Mouse (Mus musculus) erythroblast, embryonic 14.5 days (primary cell): Measurements from ENCODE around the gene Ube2c. TPM values are rescaled to one million over a fixed set of nuclear protein-coding genes. Genes with fewer than 3 reads are reported as not detected.

ENCODE experiments used
- H3K27me3 ChIP-seq: 2 replicates; pipeline ENCODE4 v1.6.1; 2012; ENCODE audit warnings: inconsistent platforms; ENCODE audit not compliant: control insufficient read depth
- H3K36me3 ChIP-seq: 2 replicates; pipeline ENCODE4 v1.6.1; 2012; ENCODE audit warnings: mild to moderate bottlenecking, inconsistent platforms; ENCODE audit not compliant: control insufficient read depth
- H3K4me1 ChIP-seq: 2 replicates; pipeline ENCODE4 v1.6.1; 2012; ENCODE audit warnings: inconsistent platforms; ENCODE audit not compliant: control insufficient read depth
- H3K4me3 ChIP-seq: replicated peaks from 2 replicates; pipeline ENCODE3; 2012; ENCODE audit warnings: moderate library complexity, mild to moderate bottlenecking, inconsistent platforms
- H3K9me3 ChIP-seq: 2 replicates; pipeline ENCODE4 v1.6.1; 2012; ENCODE audit warnings: low read length, inconsistent platforms, mixed read lengths; ENCODE audit not compliant: control insufficient read depth
- GATA1 ChIP-seq: IDR thresholded peaks from 2 replicates; pipeline ENCODE4 v1.6.1; 2012; ENCODE audit warnings: low read length, inconsistent platforms, mixed read lengths
- TAL1 ChIP-seq: IDR thresholded peaks from 3 replicates; pipeline ENCODE4 v1.6.1; 2012; ENCODE audit warnings: low read length, inconsistent platforms, mixed read lengths
- polyA plus RNA-seq: library from polyadenylated mRNA; stranded (reverse); fragments of >175 nt; gene quantifications from 2 replicates; pipeline ENCODE4 v1.2.3, GENCODE M21; 2012

The Ube2c gene
- polyA plus RNA-seq, 1 experiment, result 179 TPM

DNA sequence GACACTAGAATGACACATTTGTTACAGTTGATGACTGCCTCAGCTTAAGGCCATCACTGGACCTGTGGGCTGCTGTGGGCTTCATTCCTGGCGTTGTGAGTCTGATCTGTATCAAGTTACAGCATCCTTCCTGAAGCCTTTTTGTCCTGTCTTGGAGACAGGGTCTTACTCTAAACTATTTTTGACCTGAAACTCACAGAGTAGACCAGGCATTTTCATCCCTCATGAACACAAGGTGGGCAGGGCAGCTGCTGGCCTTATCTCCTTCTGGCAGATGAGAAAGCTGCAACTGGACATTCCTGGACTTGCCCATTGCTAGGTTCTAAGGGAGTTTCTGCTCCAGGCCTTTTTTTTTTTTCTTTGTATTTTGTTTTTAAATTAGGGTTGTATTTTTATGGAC is 11.0 kb upstream of the Ube2c start:
- Histone ChIP-seq H3K4me1 (peaks cover 86% of the 10 kb centered on the region), H3K27me3 (no peaks in the 10 kb centered on the region), H3K36me3 (peaks cover 100% of the 10 kb centered on the region), H3K9me3 (peaks cover 9% of the 10 kb centered on the region), H3K4me3 (peak overlapping the region; percentile 1)
- peak; percentile 86 for TF ChIP-seq TAL1
- TF ChIP-seq GATA1, result peak; percentile 75

DNA sequence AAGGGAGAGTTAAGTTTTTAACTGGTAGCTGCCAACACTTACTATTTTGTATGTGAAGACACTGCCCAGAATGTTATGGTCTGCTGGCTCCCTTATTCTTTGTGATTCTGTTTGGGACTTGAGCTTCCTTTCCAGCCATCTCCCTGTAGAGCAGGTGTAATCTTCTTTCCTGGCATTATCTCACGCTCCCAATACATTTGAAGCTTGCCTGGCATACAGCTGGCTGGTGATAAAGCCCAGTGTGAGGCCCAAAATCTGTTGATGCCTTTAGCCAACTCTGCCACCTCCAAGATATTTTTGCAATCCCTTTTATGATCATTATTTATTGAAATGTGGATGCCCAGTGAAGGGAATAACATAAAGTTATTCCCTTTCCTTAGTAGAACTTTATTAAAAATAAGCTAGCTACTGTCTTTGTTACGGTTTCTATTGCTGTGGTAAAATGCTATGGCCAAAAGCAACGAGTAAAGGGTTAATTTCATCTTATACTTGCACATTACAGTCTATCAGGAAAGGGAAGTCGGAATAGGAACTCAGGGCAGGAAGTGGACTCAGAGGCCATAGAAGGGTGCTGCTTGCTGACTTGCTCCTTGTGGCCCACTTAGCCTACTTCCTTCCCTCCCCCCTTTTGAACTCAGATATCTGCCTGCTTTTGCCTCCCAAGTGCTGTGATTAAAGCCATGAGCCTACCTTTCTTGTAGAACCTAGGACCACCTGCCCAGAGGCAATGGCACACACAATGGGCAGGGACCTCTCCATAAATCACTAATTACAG is 9.5 kb upstream of the Ube2c start:
- Histone ChIP-seq H3K4me1 (peaks cover 85% of the 10 kb centered on the region), H3K9me3 (peaks cover 9% of the 10 kb centered on the region), H3K36me3 (peaks cover 96% of the 10 kb centered on the region), H3K4me3 (peak overlapping the region; percentile 44), H3K27me3 (no peaks in the 10 kb centered on the region)
- TF ChIP-seq GATA1, result peak; percentile 98
- peak; percentile 98 for TF ChIP-seq TAL1

DNA sequence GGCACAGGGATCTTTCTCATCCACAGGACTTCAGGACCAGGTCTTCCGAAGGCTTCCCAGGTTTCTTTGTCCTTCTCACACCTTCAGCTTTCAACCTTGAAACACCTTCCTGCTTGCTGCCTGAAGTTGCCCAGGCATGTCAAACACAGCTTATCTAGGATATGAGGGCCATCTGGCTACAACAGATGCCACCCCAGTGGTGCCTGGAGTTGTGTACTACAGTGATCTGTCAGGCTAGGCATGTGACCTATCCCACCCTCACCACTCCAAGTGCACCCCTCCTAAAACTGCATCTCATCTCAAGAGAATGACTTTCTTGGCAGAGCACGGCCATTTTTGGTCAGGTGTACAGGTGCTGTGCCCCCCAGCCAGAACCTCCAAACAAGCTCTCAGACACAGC is 8.2 kb upstream of the Ube2c start:
- peaks cover 83% of the 10 kb centered on the region for H3K4me1 ChIP-seq
- peak overlapping the region; percentile 40 for H3K4me3 ChIP-seq
- H3K36me3 ChIP-seq, result peaks cover 96% of the 10 kb centered on the region
- no peaks in the 10 kb centered on the region for H3K27me3 ChIP-seq
- TF ChIP-seq GATA1, result peak; percentile 88
- TF ChIP-seq TAL1, result peak; percentile 95
- H3K9me3 ChIP-seq, result peaks cover 4% of the 10 kb centered on the region

DNA sequence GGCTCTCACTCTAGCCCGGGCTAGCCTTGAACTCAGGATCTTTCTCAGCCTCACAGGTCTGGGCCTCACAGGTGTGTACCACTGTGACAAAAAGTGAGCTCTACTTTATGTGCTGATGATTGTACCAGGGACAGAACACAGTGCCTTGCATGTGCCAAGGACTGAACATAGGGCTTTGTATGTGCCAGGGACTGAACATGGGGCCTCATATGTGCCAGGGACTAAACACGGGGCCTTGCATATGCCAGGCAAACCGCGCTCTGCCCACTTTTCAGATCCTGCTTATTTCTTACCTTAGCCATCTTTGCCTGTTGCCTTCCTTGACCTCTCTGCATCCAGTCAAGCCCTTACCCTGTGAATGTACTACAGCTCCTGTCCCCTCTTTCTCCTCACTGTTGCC is 7.7 kb upstream of the Ube2c start:
- Histone ChIP-seq H3K9me3 (no peaks in the 10 kb centered on the region), H3K4me3 (peak overlapping the region; percentile 40), H3K36me3 (peaks cover 96% of the 10 kb centered on the region), H3K4me1 (peaks cover 81% of the 10 kb centered on the region), H3K27me3 (no peaks in the 10 kb centered on the region)
- TF ChIP-seq GATA1, result no peak
- TF ChIP-seq TAL1, result no peak

DNA sequence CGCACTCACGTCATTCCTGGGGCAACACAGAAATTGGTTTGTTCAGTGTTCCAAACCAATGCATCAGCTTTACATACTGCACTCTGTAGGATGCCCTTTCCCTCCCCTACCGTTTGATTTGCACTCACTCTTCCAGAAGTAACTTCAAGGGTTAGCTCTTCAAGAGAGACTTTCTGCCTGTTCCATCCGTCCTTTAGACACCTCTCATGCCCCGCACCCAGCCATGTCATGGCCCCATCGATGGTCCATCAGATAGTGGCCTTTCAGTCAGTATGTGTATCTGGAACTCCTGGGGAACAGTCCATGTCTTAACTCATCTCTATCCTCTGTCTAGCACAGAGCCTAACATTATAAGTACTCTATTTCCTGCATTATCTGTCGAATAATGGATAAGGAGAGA is 7.1 kb upstream of the Ube2c start:
- TF ChIP-seq GATA1 (peak; percentile 13; the same call in 1 of the 2 replicates), TAL1 (no peak)
- no peaks in the 10 kb centered on the region for H3K9me3 ChIP-seq
- H3K4me1 ChIP-seq, result peaks cover 80% of the 10 kb centered on the region
- H3K27me3 ChIP-seq, result no peaks in the 10 kb centered on the region
- H3K4me3 ChIP-seq, result peak overlapping the region; percentile 28
- H3K36me3 ChIP-seq, result peaks cover 96% of the 10 kb centered on the region

DNA sequence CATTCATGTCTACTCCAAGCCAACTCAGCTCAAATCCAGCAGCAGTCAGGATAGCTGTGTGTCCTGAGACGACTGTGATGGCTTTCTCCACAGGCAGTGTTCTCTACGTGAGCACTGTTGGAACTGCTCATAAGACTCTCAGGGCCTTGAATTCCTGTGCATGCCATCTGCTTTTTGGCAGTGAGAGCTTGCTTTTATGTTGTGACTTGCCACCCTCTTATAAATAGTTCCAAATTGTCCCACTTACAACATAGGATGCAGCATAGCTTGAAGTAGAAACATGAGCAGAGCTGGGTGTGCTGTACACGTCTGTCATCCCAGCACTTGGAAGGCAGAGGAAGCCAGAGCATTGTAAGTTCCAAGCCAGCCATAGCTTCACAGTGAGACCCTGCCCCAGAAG is 3.9 kb upstream of the Ube2c start:
- H3K27me3 ChIP-seq, result no peaks in the 10 kb centered on the region
- H3K9me3 ChIP-seq, result no peaks in the 10 kb centered on the region
- no peak for TF ChIP-seq GATA1
- TF ChIP-seq TAL1, result no peak
- H3K4me3 ChIP-seq, result no peak overlapping the region
- peaks cover 85% of the 10 kb centered on the region for H3K36me3 ChIP-seq
- peaks cover 62% of the 10 kb centered on the region for H3K4me1 ChIP-seq

DNA sequence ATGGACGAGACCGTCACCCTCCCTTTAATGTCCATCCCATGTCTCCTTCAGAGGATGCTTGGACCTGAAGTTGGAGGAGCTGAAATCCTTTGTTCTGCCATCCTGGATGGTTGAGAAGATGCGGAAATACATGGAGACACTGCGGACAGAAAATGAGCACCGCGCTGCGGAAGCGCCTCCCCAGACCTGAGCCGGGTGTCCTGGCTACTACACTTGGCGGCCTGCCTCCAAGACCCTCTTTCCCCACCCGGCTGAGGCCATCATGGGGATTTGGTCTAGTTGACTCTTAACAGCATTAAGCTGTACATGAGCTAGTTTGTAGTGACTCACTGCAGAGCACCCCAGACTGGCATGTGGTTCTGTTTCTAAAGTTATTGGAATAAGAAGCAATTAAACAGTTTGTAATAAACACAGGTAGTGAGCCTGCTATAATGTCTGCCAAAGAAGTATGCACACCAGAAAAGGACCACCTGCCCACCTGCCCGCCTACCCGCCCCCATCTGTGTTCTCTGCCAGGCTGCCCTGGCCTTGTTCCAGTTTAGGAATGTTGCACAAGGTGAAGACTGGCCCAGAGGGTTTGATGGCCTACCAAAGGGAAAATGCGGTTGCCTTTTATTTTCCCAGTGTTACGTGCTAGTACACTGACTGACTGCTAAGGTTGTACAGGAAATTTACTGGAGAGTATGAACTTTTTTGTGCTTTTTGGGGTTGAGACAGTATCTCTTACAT is 1.7 kb upstream of the Ube2c start:
- peak overlapping the region; percentile 42 for H3K4me3 ChIP-seq
- H3K9me3 ChIP-seq, result no peaks in the 10 kb centered on the region
- peaks cover 85% of the 10 kb centered on the region for H3K36me3 ChIP-seq
- H3K4me1 ChIP-seq, result peaks cover 62% of the 10 kb centered on the region
- H3K27me3 ChIP-seq, result no peaks in the 10 kb centered on the region
- TF ChIP-seq TAL1, result no peak
- no peak for TF ChIP-seq GATA1

DNA sequence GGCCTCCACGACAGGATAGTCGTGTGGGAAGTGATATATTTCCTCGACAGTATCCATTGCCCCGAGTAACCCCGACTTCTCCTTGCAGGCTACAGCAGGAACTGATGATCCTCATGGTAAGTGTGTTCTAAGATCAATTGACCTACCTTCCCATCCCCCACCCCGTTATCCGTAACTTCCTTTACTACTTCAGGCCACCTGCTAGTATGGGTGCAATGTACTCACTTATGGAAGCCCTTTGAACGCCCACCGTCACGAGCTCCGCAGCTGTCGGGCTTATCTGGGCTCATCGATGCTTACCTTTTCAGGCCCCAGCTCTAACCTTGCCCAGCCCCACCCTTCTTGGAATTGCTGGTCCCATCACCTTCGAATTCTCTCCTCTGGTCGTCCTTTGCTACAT is 581 bp downstream of the Ube2c start:
- no peaks in the 10 kb centered on the region for H3K27me3 ChIP-seq
- H3K4me1 ChIP-seq, result peaks cover 72% of the 10 kb centered on the region
- no peaks in the 10 kb centered on the region for H3K9me3 ChIP-seq
- peaks cover 88% of the 10 kb centered on the region for H3K36me3 ChIP-seq
- peak overlapping the region; percentile 74 for H3K4me3 ChIP-seq
- TF ChIP-seq GATA1 (peak; percentile 53; the same call in 1 of the 2 replicates), TAL1 (no peak)

DNA sequence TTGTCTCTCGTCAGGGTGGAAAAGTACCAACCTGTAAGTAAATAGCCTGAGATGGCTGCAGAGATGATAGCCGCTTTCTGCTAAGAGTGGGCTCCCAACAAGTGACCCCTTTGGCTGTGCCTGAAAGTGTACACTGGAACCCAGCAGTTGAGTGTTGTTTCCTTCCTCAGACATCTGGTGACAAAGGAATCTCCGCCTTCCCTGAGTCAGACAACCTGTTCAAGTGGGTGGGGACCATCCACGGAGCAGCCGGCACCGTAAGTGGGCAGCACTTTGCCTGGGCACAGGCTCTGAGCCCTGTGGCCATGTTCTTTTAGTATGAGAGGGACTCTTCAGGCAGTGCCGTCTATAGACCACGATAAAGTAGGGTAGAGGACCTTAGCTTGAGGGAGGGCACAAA is 1.4 kb downstream of the Ube2c start:
- Histone ChIP-seq H3K9me3 (no peaks in the 10 kb centered on the region), H3K36me3 (peaks cover 82% of the 10 kb centered on the region), H3K27me3 (peaks cover 4% of the 10 kb centered on the region), H3K4me1 (peaks cover 69% of the 10 kb centered on the region), H3K4me3 (peak overlapping the region; percentile 74)
- no peak for TF ChIP-seq GATA1
- no peak for TF ChIP-seq TAL1
